ENCODE assay signal across 18 mouse cellular contexts in the genomic region with DNA sequence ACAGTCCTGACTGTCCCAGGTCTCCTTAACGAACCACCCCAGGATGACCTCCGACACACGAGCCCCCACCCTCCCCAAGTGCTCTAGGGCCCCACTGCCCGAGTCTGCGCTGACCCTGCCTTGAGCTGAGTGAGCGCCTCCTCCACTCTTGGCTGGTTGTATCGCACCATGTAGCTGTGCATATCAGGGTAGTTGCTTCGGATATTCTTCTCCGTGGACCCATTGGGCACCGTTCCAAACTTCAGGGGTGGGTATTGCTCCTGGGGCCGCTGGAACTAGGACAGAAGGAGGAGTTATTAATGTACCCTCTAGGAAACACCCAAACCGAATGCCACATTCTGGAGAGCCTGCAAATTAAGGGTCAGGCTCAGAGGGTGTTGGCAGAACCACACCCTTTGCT. TPM values are rescaled to one million over a fixed set of nuclear protein-coding genes. Genes with fewer than 3 reads are reported as not detected.
"Had no signal": no experiment of that assay in that cellular context is flagged by ENCODE, and none has a peak within 500 bp of the region (broad histone marks: within the 10 kb centered on the region; RNA-seq: fewer than 3 reads in every experiment).

No protein-coding gene starts in this region.

- DNase-seq: retina, postnatal 1 day; right cerebral cortex, adult 18-20 months; right cerebral cortex, postnatal 14 days; right cerebral cortex, postnatal 25 days; right cerebral cortex, postnatal 4 days; spleen, adult 18-20 months; thymus, adult 18-20 months; thymus, adult 2 months; thymus, postnatal 14 days; thymus, postnatal 25 days; thymus, postnatal 36 days; thymus, postnatal 4 days had no signal

- H3K4me3 ChIP-seq: neural tube, embryonic 12.5 days; neural tube, embryonic 13.5 days; neural tube, embryonic 15.5 days; stomach, embryonic 15.5 days had no signal

- H3K27ac ChIP-seq: neural tube, embryonic 12.5 days; neural tube, embryonic 13.5 days; neural tube, embryonic 15.5 days; stomach, embryonic 15.5 days; stomach, postnatal 0 days had no signal

RNA-seq across cellular contexts. Expression of gene Grin2d, which starts 25.1 kb away (rescaled TPM):
- total RNA-seq: neutrophil, adult 5-6 weeks had no signal
